Mouse (Mus musculus): ENCODE results near the gene Abcc1. TPM values are rescaled to one million over a fixed set of nuclear protein-coding genes. Genes with fewer than 3 reads are reported as not detected.

Gene Abcc1
- polyA plus RNA-seq, 1 experiment from 2014 or later, result 4.9 TPM

DNA sequence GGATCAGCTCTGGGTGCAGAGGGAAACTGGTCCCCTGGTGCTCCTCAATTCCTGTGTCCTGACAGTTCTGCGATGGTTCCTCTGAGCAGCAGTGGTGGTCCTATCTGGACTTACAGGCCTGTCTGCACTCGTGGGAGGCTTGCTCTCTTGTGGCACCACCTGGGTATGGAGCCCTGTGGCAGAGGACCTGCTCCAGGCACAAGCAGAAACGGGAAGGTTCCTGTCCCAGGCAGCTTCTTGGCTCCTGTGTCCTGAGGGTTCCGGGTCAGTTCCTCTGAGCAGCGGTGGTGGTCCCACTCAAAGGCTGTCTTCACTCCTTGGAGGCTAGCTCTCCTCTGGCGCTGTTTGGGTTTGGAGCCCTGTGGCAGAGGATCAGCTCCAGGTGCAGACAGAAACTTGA is 68.0 kb downstream of the Abcc1 start:
- 84% methylated on average over 6 of the region's 6 CpGs for WGBS
- H3K36me3 ChIP-seq, result no peaks in the 10 kb centered on the region
- H3K4me1 ChIP-seq, result no peaks in the 10 kb centered on the region
- no peaks in the 10 kb centered on the region for H3K9me3 ChIP-seq
- H3K27me3 ChIP-seq (ENCODE audit: insufficient read depth, poor library complexity, severe bottlenecking), result no peaks in the 10 kb centered on the region
- H3K27ac ChIP-seq, result no peak overlapping the region
- DNase-seq (ENCODE audit: low spot score), result peak; percentile 60
- H3K4me3 ChIP-seq, result no peak overlapping the region

DNA sequence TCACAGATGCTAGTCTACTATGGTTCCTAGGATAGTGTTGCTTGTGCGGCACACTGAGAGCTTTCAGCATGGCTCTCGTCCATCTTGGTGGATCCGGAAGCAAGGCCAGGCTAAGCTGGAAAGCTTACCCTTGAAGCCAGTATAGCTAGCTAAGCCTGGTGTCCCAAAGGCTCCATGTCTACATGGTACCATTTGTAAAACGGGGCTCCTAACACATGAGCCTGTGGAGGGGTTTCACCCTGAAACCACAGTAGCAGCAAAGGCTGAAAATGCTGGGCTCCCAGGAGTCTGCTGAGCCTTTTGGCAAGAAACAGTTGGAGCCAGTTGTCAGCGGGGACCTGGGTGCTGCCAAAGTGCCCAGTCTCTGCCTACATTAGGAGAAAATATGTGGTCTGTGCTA is 71.6 kb downstream of the Abcc1 start:
- H3K27ac ChIP-seq, result no peak overlapping the region
- H3K27me3 ChIP-seq (ENCODE audit: insufficient read depth, poor library complexity, severe bottlenecking), result no peaks in the 10 kb centered on the region
- peak; percentile 69 for DNase-seq (ENCODE audit: low spot score)
- no peaks in the 10 kb centered on the region for H3K36me3 ChIP-seq
- H3K4me1 ChIP-seq, result no peaks in the 10 kb centered on the region
- WGBS, result 90% methylated on average over 5 of the region's 5 CpGs
- no peak overlapping the region for H3K4me3 ChIP-seq
- no peaks in the 10 kb centered on the region for H3K9me3 ChIP-seq

GRCm38 (mm10) chr16:14435526-14435925 is 74.2 kb downstream of the Abcc1 start:
- Histone ChIP-seq H3K27me3 (ENCODE audit: insufficient read depth, poor library complexity, severe bottlenecking) (no peaks in the 10 kb centered on the region), H3K27ac (no peak overlapping the region), H3K4me3 (no peak overlapping the region), H3K9me3 (no peaks in the 10 kb centered on the region), H3K4me1 (no peaks in the 10 kb centered on the region), H3K36me3 (no peaks in the 10 kb centered on the region)
- DNase-seq (ENCODE audit: low spot score), result peak; percentile 69
- 85% methylated on average over 1 of the region's 1 CpGs for WGBS

DNA sequence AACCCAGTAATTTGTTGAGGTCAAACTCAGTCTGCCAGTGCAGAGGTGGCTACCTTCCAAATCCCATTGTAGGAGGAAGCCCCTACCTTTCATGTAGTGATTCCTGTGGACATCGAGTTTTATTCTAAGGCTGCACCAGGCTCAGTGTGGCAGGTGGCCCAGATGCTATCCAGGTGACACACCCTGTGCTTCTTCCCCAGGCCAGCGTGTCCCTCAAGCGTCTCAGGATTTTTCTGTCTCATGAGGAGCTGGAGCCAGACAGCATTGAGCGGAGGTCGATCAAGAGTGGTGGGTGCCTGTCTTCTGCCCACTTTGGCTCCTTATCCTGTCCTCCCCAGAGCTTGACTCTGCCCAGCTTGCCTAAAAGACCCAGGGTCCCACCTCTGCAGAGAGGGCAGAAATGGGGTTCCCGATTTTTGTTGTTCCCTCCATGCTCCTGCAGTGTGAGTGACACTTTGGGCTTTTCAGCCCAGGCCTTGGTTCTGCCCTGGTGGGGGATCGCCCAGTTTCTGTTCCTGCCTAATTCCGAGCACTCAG is 76.2 kb downstream of the Abcc1 start:
- 83% methylated on average over 8 of the region's 8 CpGs for WGBS
- Histone ChIP-seq H3K9me3 (no peaks in the 10 kb centered on the region), H3K27me3 (ENCODE audit: insufficient read depth, poor library complexity, severe bottlenecking) (no peaks in the 10 kb centered on the region), H3K4me1 (no peaks in the 10 kb centered on the region), H3K36me3 (no peaks in the 10 kb centered on the region), H3K27ac (no peak overlapping the region), H3K4me3 (no peak overlapping the region)
- peak; percentile 64 for DNase-seq (ENCODE audit: low spot score)

GRCm38 (mm10) chr16:14438561-14438960 is 77.2 kb downstream of the Abcc1 start:
- no peaks in the 10 kb centered on the region for H3K27me3 ChIP-seq (ENCODE audit: insufficient read depth, poor library complexity, severe bottlenecking)
- peak; percentile 62 for DNase-seq (ENCODE audit: low spot score)
- no peak overlapping the region for H3K4me3 ChIP-seq
- H3K4me1 ChIP-seq, result no peaks in the 10 kb centered on the region
- no peaks in the 10 kb centered on the region for H3K9me3 ChIP-seq
- H3K36me3 ChIP-seq, result no peaks in the 10 kb centered on the region
- 88% methylated on average over 7 of the region's 7 CpGs for whole genome bisulfite sequencing
- no peak overlapping the region for H3K27ac ChIP-seq

- Histone ChIP-seq H3K4me1 (no peaks in the 10 kb centered on the region), H3K27ac (no peak overlapping the region), H3K4me3 (no peak overlapping the region), H3K36me3 (no peaks in the 10 kb centered on the region), H3K27me3 (ENCODE audit: insufficient read depth, poor library complexity, severe bottlenecking) (no peaks in the 10 kb centered on the region), H3K9me3 (no peaks in the 10 kb centered on the region)
- 82% methylated on average over 6 of the region's 6 CpGs for WGBS
- peak; percentile 55 for DNase-seq (ENCODE audit: low spot score)
Measured at GRCm38 (mm10) chr16:14439081-14439480, 77.7 kb downstream of the Abcc1 start.

- no peak overlapping the region for H3K27ac ChIP-seq
- DNase-seq (ENCODE audit: low spot score), result peak; percentile 66
- H3K27me3 ChIP-seq (ENCODE audit: insufficient read depth, poor library complexity, severe bottlenecking), result no peaks in the 10 kb centered on the region
- no peaks in the 10 kb centered on the region for H3K4me1 ChIP-seq
- no peaks in the 10 kb centered on the region for H3K9me3 ChIP-seq
- no peaks in the 10 kb centered on the region for H3K36me3 ChIP-seq
- 82% methylated on average over 2 of the region's 2 CpGs for WGBS
- no peak overlapping the region for H3K4me3 ChIP-seq
Measured at GRCm38 (mm10) chr16:14439801-14440614, 78.7 kb downstream of the Abcc1 start.

GRCm38 (mm10) chr16:14444059-14444855 is 82.9 kb downstream of the Abcc1 start:
- WGBS, result 72% methylated on average over 6 of the region's 6 CpGs
- peak; percentile 61 for DNase-seq (ENCODE audit: low spot score)
- H3K4me3 ChIP-seq, result no peak overlapping the region
- no peaks in the 10 kb centered on the region for H3K4me1 ChIP-seq
- no peaks in the 10 kb centered on the region for H3K27me3 ChIP-seq (ENCODE audit: insufficient read depth, poor library complexity, severe bottlenecking)
- no peak overlapping the region for H3K27ac ChIP-seq
- no peaks in the 10 kb centered on the region for H3K36me3 ChIP-seq
- H3K9me3 ChIP-seq, result no peaks in the 10 kb centered on the region

- H3K36me3 ChIP-seq, result no peaks in the 10 kb centered on the region
- H3K27me3 ChIP-seq (ENCODE audit: insufficient read depth, poor library complexity, severe bottlenecking), result no peaks in the 10 kb centered on the region
- no peaks in the 10 kb centered on the region for H3K4me1 ChIP-seq
- H3K4me3 ChIP-seq, result no peak overlapping the region
- no peaks in the 10 kb centered on the region for H3K9me3 ChIP-seq
- H3K27ac ChIP-seq, result no peak overlapping the region
- peak; percentile 70 for DNase-seq (ENCODE audit: low spot score)
- 72% methylated on average over 6 of the region's 6 CpGs for WGBS
Measured at GRCm38 (mm10) chr16:14445197-14445596, 83.8 kb downstream of the Abcc1 start.

DNA sequence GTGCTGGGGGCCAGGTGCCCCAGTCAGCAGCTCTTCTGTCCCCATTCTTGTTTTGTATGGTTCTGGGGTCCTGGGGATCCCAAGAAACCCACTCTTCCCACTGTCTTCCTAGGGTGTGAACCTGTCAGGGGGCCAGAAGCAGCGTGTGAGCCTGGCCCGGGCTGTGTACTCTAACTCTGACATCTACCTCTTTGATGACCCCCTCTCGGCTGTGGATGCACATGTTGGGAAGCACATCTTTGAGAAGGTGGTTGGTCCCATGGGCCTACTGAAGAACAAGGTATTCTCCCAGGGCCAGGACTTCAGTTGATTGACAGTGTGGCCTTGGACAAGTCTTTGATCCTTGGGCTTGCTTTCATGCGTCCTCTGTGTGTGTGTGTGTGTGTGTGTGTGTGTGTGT is 86.0 kb downstream of the Abcc1 start:
- WGBS, result 71% methylated on average over 4 of the region's 4 CpGs
- Histone ChIP-seq H3K27ac (no peak overlapping the region), H3K4me1 (no peaks in the 10 kb centered on the region), H3K4me3 (no peak overlapping the region), H3K36me3 (no peaks in the 10 kb centered on the region), H3K27me3 (ENCODE audit: insufficient read depth, poor library complexity, severe bottlenecking) (no peaks in the 10 kb centered on the region), H3K9me3 (no peaks in the 10 kb centered on the region)
- peak; percentile 64 for DNase-seq (ENCODE audit: low spot score)

DNA sequence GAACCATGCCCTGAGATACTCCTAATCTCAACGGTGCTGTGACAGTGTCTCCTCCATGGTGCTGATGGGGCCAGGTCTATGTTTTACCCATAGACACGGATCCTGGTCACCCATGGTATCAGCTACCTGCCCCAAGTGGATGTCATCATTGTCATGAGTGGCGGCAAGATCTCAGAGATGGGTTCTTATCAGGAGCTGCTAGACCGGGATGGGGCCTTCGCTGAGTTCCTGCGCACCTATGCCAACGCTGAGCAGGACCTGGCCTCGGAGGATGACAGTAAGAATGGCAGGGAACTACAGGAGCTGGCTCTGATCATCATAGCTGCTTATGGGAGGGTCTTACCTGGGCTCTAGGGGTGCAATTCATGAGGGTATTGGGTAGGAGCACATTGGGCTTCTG is 86.9 kb downstream of the Abcc1 start:
- 92% methylated on average over 8 of the region's 8 CpGs for WGBS
- H3K4me1 ChIP-seq, result no peaks in the 10 kb centered on the region
- no peaks in the 10 kb centered on the region for H3K27me3 ChIP-seq (ENCODE audit: insufficient read depth, poor library complexity, severe bottlenecking)
- H3K27ac ChIP-seq, result no peak overlapping the region
- H3K36me3 ChIP-seq, result no peaks in the 10 kb centered on the region
- H3K9me3 ChIP-seq, result no peaks in the 10 kb centered on the region
- peak; percentile 74 for DNase-seq (ENCODE audit: low spot score)
- H3K4me3 ChIP-seq, result no peak overlapping the region

DNA sequence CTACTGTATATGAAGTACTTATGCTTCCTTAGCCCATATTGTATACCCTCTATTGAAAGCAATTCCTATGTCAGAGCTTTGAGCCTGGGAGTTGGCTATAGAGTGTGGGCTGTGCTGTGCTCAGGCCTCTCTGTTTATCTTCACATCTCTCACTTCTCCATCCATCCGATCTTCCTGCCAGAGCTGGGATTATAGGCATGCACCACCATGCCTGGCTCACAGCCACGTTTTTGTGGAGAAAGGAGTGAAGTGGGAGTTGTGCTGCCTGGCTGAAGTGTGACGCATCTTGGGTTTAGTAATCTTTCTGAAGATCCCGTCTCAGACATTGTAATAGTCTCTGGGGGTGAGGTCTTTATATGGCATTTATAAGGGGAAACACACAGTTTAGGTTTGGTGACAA is 88.5 kb downstream of the Abcc1 start:
- WGBS, result 83% methylated on average over 4 of the region's 4 CpGs
- Histone ChIP-seq H3K9me3 (no peaks in the 10 kb centered on the region), H3K27me3 (ENCODE audit: insufficient read depth, poor library complexity, severe bottlenecking) (no peaks in the 10 kb centered on the region), H3K4me3 (no peak overlapping the region), H3K4me1 (no peaks in the 10 kb centered on the region), H3K27ac (no peak overlapping the region), H3K36me3 (no peaks in the 10 kb centered on the region)
- no peak for DNase-seq (ENCODE audit: low spot score)

DNA sequence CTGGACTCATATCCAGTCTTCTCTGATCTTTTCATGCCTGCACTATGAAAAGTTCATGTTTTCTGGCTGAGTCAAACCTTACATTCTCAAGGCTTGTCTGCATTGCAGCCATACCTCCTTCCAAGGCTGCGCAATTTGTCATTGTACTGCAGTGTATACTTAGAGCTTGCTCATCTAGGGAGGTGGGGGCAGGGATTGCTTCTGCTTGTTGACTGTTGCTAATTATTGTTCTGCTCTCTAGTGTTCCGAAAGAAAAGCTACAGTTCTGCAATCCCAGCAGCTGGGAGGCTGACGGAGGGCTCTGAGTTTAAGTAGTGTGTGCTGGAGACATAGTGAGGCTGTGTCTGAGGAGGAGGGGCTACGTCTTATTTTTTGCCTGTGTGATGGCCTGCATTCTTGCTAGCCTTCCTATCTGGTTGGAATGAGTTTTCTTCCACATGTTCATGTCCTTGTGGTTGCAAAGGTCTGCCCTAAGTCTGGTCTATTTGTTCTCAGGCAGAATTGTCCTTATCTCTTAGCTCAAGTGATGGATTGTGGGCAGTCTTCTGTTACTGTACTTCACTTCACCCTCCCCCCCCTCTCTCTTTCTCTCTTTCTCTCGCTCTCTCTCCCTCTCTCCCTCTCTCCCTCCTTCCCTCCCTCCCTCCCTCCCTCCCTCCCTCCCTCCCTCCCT is 90.2 kb downstream of the Abcc1 start:
- H3K9me3 ChIP-seq, result no peaks in the 10 kb centered on the region
- H3K36me3 ChIP-seq, result no peaks in the 10 kb centered on the region
- no peaks in the 10 kb centered on the region for H3K4me1 ChIP-seq
- H3K4me3 ChIP-seq, result no peak overlapping the region
- DNase-seq (ENCODE audit: low spot score), result no peak
- WGBS, result 59% methylated on average over 5 of the region's 5 CpGs
- H3K27me3 ChIP-seq (ENCODE audit: insufficient read depth, poor library complexity, severe bottlenecking), result no peaks in the 10 kb centered on the region
- no peak overlapping the region for H3K27ac ChIP-seq

Measured in heart, embryonic 10.5 days (tissue).